Mouse (Mus musculus) retina, adult 2 months (tissue): ENCODE data around the gene Gm21996.
"Not testable (repeated sequence)": the region's sequence is repeated elsewhere in the genome, so short reads cannot be mapped to it uniquely, and the experiment has no call there.

Source experiments
- DNase-seq: peaks from one replicate; pipeline ENCODE4 v3.0.0-alpha.2; 2012; ENCODE audit warnings: low read depth, low spot score

The Gm21996 gene

DNA sequence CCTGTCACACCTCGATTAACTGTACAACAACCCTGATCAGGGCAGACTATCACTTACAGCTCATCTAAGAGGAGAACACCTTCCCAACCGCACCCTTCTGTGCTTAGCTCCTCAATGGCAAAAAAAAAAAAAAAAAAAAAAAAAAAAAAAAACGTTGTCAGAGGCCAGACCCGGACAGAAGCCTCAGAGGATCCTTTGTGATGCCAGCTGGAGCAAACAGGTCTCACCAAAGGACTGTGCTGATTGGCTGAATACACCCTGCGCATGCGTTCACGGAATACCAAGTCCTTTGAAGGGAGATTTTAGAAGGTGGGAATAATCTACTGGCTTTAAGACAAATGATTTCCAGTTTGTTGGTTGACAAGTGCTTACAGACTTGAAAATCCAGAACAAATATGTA lies at the start of gene Gm21996:
Gene Gm21996 (minus strand): TSS at position 101 of the 400 bp plus-strand sequence.
- not testable (repeated sequence) for DNase-seq
